Mouse (Mus musculus): ENCODE data around the gene Rdx. TPM values are rescaled to one million over a fixed set of nuclear protein-coding genes. Genes with fewer than 3 reads are reported as not detected.

The Rdx gene
- total RNA-seq, 2 experiments from 2014 or later = 43.8 to 46.0 TPM

GRCm38 (mm10) chr9:52130348-52130747 lies 83.4 kb downstream of the Rdx start:
- intact Hi-C loops (cut with DNase I) = loop anchor here (1.0 to 2.0 kb wide), 2 partner anchors 38 to 157 kb away; partner anchors contain the start of gene Zc3h12c
- TF ChIP-seq CTCF (IDR thresholded peaks at IDR 0.05) = peak; percentile 65
- H3K4me3 ChIP-seq = no peak overlapping the region
- H3K27ac ChIP-seq = no peak overlapping the region
- DNase-seq (ENCODE audit: extremely low spot score in 1 of 2, low spot score in 2 of 2) = no peak

DNA sequence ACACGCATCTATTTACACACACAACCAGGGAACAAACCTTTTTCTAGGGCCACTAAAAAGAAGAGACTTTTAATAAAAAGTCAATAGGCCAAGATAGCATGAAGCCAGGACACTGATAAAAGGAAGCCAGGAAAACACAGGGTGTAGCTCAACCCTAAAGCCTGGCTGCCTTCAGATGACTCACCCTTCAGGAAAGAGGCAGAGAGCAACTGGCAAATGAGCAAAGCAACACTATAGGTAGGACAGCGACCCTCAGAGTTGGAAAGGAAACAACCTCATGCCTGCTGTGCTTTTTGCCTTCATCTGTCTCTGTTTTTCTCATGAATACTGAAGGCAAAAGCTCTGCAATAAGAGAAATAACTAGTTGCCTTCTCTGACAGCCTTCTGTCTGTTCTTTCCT lies 85.8 kb downstream of the Rdx start:
- H3K27ac ChIP-seq = no peak overlapping the region
- intact Hi-C loops (cut with DNase I) = no loop called here
- TF ChIP-seq CTCF (IDR thresholded peaks at IDR 0.05) = no peak
- no peak for DNase-seq (ENCODE audit: extremely low spot score in 1 of 2, low spot score in 2 of 2)
- no peak overlapping the region for H3K4me3 ChIP-seq

Small RNA genes within 50 kb of the gene (microRNA-seq; reads per million reads assigned to microRNA genes)
- 0 reads per million in 2 experiments for gene Gm27686
- 0 reads per million in 2 experiments for gene Mir6244

Other genes starting within 250 kb of the Rdx start
- 10 to 100 TPM; 17.3 to 21.7 TPM for gene Fdx1, start 83.6 kb upstream of the Rdx start, total RNA-seq (2021)
- 10 to 100 TPM; 15.1 to 16.2 TPM for gene Zc3h12c, start 121.4 kb downstream of the Rdx start, total RNA-seq (2021)